Mouse (Mus musculus): Measurements from ENCODE around the gene Ptprd. TPM values are rescaled to one million over a fixed set of nuclear protein-coding genes. Genes with fewer than 3 reads are reported as not detected.

Gene Ptprd
- polyA plus RNA-seq, 1 experiment = 0.15 TPM

DNA sequence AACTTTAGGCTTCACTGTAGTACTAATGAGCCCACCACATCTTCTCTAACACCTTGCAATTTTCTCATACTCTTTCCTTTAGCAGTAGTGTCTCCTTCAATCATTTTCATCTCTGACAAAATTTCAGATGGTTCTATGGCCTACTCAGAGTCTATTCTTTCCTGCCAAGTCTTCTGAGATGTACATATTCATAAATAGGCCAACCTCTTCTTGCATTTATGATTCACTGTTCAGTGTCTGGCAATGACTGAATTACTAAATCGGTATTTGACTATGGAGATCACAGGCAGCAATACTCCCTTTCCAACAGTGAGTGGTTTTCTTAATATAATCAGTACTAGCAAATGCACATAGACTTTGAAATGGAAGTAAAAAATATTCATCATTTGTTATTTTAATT is 928.3 kb downstream of the Ptprd start:
- no peaks in the 10 kb centered on the region for H3K36me3 ChIP-seq (ENCODE audit: control insufficient read depth, insufficient read depth, low read length)
- DNase-seq (ENCODE audit: low read depth in 1 of 2, low spot score in 2 of 2) = no peak
- TF ChIP-seq CTCF (IDR thresholded peaks at IDR 0.05; ENCODE audit: extremely low read depth, insufficient read depth, insufficient read length, insufficient replicate concordance) = no peak
- no peak for TF ChIP-seq POLR2A (IDR thresholded peaks at IDR 0.05; ENCODE audit: low read depth, low read length)
- H3K4me1 ChIP-seq (ENCODE audit: control insufficient read depth, insufficient read depth, insufficient read length) = no peaks in the 10 kb centered on the region
- no peak overlapping the region for H3K27ac ChIP-seq (ENCODE audit: insufficient read depth, low read length)
- no peaks in the 10 kb centered on the region for H3K27me3 ChIP-seq (ENCODE audit: control insufficient read depth, insufficient read depth, low read length)
- 82% methylated on average over 1 of the region's 1 CpGs for WGBS
- H3K4me3 ChIP-seq (ENCODE audit: extremely low read depth, insufficient read depth, insufficient read length) = no peak overlapping the region

DNA sequence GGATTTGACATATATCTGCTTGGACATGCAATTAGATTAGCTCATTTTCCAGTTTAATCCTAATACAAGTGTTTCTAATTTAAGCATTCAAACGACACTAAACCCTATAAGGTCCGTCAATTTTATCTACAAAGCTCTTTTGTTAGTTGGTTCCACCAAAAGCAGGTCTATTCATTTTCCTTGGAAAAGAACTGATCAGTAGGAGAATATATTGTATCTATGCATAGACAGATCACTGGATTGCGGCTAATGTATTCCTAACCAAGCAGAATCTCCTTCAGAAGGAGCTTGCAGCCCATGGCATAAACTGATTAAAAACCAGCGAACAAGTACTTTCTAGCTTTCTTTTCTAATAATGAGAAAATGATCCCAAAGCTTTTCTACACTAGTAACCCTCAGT is 933.8 kb downstream of the Ptprd start:
- WGBS = 82% methylated on average over 4 of the region's 4 CpGs
- Histone ChIP-seq H3K27me3 (ENCODE audit: control insufficient read depth, insufficient read depth, low read length) (no peaks in the 10 kb centered on the region), H3K4me1 (ENCODE audit: control insufficient read depth, insufficient read depth, insufficient read length) (no peaks in the 10 kb centered on the region), H3K36me3 (ENCODE audit: control insufficient read depth, insufficient read depth, low read length) (no peaks in the 10 kb centered on the region), H3K27ac (ENCODE audit: insufficient read depth, low read length) (no peak overlapping the region), H3K4me3 (ENCODE audit: extremely low read depth, insufficient read depth, insufficient read length) (no peak overlapping the region)
- no peak for DNase-seq (ENCODE audit: low read depth in 1 of 2, low spot score in 2 of 2)
- TF ChIP-seq CTCF (IDR thresholded peaks at IDR 0.05; ENCODE audit: extremely low read depth, insufficient read depth, insufficient read length, insufficient replicate concordance) = no peak
- TF ChIP-seq POLR2A (IDR thresholded peaks at IDR 0.05; ENCODE audit: low read depth, low read length) = no peak

GRCm38 (mm10) chr4:77259972-77260290 is 951.8 kb downstream of the Ptprd start:
- H3K36me3 ChIP-seq (ENCODE audit: control insufficient read depth, insufficient read depth, low read length) = no peaks in the 10 kb centered on the region
- H3K27me3 ChIP-seq (ENCODE audit: control insufficient read depth, insufficient read depth, low read length) = no peaks in the 10 kb centered on the region
- no peaks in the 10 kb centered on the region for H3K4me1 ChIP-seq (ENCODE audit: control insufficient read depth, insufficient read depth, insufficient read length)
- H3K27ac ChIP-seq (ENCODE audit: insufficient read depth, low read length) = no peak overlapping the region
- no peak overlapping the region for H3K4me3 ChIP-seq (ENCODE audit: extremely low read depth, insufficient read depth, insufficient read length)
- 83% methylated on average over 1 of the region's 1 CpGs for WGBS
- DNase-seq (ENCODE audit: low read depth in 1 of 2, low spot score in 2 of 2) = no peak
- TF ChIP-seq POLR2A (IDR thresholded peaks at IDR 0.05; ENCODE audit: low read depth, low read length) (no peak), CTCF (IDR thresholded peaks at IDR 0.05; ENCODE audit: extremely low read depth, insufficient read depth, insufficient read length, insufficient replicate concordance) (no peak)

DNA sequence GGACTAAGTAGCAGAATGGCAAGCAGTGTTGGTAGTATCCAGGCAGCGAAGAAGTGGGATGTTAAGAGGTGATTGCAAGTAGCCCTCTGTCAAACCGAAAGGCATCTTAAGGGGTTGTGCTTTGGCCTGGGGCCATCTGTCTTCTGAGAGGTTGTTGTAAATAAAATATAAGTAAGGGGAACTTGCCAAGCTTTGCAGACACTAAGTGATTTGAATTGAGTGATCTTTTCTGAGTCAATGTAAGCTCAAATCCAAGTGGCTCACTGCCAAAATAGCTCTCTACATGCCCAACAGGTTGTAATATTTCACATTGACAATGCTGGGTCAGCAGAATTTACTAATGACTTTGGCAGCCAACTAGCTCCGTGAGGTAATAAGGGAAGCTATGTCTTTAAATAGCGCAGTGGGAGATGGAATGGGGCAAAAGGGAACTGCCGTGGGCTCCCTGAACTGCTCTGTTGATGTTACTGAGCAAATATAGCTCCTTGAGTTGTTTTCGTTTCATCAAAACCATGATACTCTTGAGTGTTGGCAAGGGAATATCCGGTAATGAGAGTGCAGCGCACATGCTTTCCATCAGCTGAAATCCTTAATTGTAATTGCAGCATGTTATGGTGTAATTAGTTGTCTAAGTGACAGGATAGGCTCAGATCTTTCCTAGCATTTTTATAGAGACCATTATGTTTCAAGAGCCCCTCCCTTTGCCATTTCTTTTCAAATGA is 952.4 kb downstream of the Ptprd start:
- Histone ChIP-seq H3K27ac (ENCODE audit: insufficient read depth, low read length) (no peak overlapping the region), H3K27me3 (ENCODE audit: control insufficient read depth, insufficient read depth, low read length) (no peaks in the 10 kb centered on the region), H3K4me3 (ENCODE audit: extremely low read depth, insufficient read depth, insufficient read length) (no peak overlapping the region), H3K36me3 (ENCODE audit: control insufficient read depth, insufficient read depth, low read length) (no peaks in the 10 kb centered on the region), H3K4me1 (ENCODE audit: control insufficient read depth, insufficient read depth, insufficient read length) (no peaks in the 10 kb centered on the region)
- no peak for DNase-seq (ENCODE audit: low read depth in 1 of 2, low spot score in 2 of 2)
- WGBS = 54% methylated on average over 8 of the region's 8 CpGs
- no peak for TF ChIP-seq CTCF (IDR thresholded peaks at IDR 0.05; ENCODE audit: extremely low read depth, insufficient read depth, insufficient read length, insufficient replicate concordance)
- TF ChIP-seq POLR2A (IDR thresholded peaks at IDR 0.05; ENCODE audit: low read depth, low read length) = no peak

GRCm38 (mm10) chr4:77251188-77251587 is 960.6 kb downstream of the Ptprd start:
- no peaks in the 10 kb centered on the region for H3K27me3 ChIP-seq (ENCODE audit: control insufficient read depth, insufficient read depth, low read length)
- WGBS = 71% methylated on average over 4 of the region's 4 CpGs
- DNase-seq (ENCODE audit: low read depth in 1 of 2, low spot score in 2 of 2) = no peak
- no peaks in the 10 kb centered on the region for H3K4me1 ChIP-seq (ENCODE audit: control insufficient read depth, insufficient read depth, insufficient read length)
- no peak overlapping the region for H3K4me3 ChIP-seq (ENCODE audit: extremely low read depth, insufficient read depth, insufficient read length)
- TF ChIP-seq CTCF (IDR thresholded peaks at IDR 0.05; ENCODE audit: extremely low read depth, insufficient read depth, insufficient read length, insufficient replicate concordance) = no peak
- no peak for TF ChIP-seq POLR2A (IDR thresholded peaks at IDR 0.05; ENCODE audit: low read depth, low read length)
- no peaks in the 10 kb centered on the region for H3K36me3 ChIP-seq (ENCODE audit: control insufficient read depth, insufficient read depth, low read length)
- no peak overlapping the region for H3K27ac ChIP-seq (ENCODE audit: insufficient read depth, low read length)

DNA sequence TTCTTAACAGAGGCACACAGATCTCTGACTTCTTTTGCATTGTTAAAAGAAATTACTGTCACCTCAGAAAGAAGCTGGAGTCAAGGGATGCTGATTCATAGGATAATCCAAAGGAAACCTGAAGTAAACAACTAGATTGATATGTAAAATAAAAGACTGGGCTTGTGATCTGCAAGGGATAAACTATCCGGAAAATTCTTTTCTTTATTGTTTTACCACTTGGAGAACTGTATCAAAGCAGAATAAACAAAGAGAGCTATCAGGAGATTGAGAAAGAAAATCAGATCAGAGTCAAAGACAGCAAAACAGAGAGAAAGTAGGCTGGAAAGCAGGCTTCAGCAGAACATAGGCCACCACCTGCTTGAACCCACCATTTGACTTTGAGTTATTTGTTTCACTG is 962.0 kb downstream of the Ptprd start:
- Histone ChIP-seq H3K27me3 (ENCODE audit: control insufficient read depth, insufficient read depth, low read length) (no peaks in the 10 kb centered on the region), H3K36me3 (ENCODE audit: control insufficient read depth, insufficient read depth, low read length) (no peaks in the 10 kb centered on the region), H3K4me1 (ENCODE audit: control insufficient read depth, insufficient read depth, insufficient read length) (no peaks in the 10 kb centered on the region), H3K27ac (ENCODE audit: insufficient read depth, low read length) (no peak overlapping the region), H3K4me3 (ENCODE audit: extremely low read depth, insufficient read depth, insufficient read length) (no peak overlapping the region)
- 80% methylated on average over 1 of the region's 1 CpGs for WGBS
- TF ChIP-seq POLR2A (IDR thresholded peaks at IDR 0.05; ENCODE audit: low read depth, low read length) (no peak), CTCF (IDR thresholded peaks at IDR 0.05; ENCODE audit: extremely low read depth, insufficient read depth, insufficient read length, insufficient replicate concordance) (no peak)
- DNase-seq (ENCODE audit: low read depth in 1 of 2, low spot score in 2 of 2) = no peak

DNA sequence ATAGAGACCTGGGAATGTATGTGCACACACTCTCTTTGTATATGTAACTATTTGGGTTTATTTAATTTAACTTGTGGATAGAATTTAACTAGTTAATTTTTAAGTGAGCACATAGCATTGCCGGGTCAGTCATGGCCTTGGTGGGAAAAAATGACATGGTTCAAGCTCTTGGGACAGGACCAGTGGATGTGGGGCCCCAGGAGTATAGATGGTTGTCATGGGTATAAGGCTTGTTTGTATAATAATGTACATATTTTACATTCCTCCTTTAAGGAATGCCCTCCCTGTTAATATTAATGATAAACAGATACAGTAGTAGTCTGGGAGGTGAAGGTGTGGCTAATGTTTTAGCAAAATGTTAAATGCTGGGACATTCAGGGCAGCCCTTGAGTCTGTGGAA is 962.8 kb downstream of the Ptprd start:
- WGBS = 87% methylated on average over 1 of the region's 1 CpGs
- TF ChIP-seq POLR2A (IDR thresholded peaks at IDR 0.05; ENCODE audit: low read depth, low read length) (no peak), CTCF (IDR thresholded peaks at IDR 0.05; ENCODE audit: extremely low read depth, insufficient read depth, insufficient read length, insufficient replicate concordance) (no peak)

More for the DNA sequence above, 962.8 kb downstream of the Ptprd start:
- DNase-seq (ENCODE audit: low read depth in 1 of 2, low spot score in 2 of 2) = no peak
- Histone ChIP-seq H3K4me3 (ENCODE audit: extremely low read depth, insufficient read depth, insufficient read length) (no peak overlapping the region), H3K27me3 (ENCODE audit: control insufficient read depth, insufficient read depth, low read length) (no peaks in the 10 kb centered on the region), H3K4me1 (ENCODE audit: control insufficient read depth, insufficient read depth, insufficient read length) (no peaks in the 10 kb centered on the region), H3K36me3 (ENCODE audit: control insufficient read depth, insufficient read depth, low read length) (no peaks in the 10 kb centered on the region), H3K27ac (ENCODE audit: insufficient read depth, low read length) (no peak overlapping the region)
